Mouse (Mus musculus): ENCODE measurements around the gene 5530401A14Rik.

- TF ChIP-seq EP300 (IDR thresholded peaks at IDR 0.05; ENCODE audit: low read depth): no peak
- no peak for TF ChIP-seq CTCF (IDR thresholded peaks at IDR 0.05; ENCODE audit: low read depth)
Observed at GRCm38 (mm10) chr11:81909397-81909894, 49.0 kb downstream of the 5530401A14Rik start.
